Mouse (Mus musculus): Measurements from ENCODE around the gene 1700113H08Rik. TPM values are rescaled to one million over a fixed set of nuclear protein-coding genes. Genes with fewer than 3 reads are reported as not detected.
A peak's percentile ranks its signal among the peaks of the same experiment; 100 is the strongest.

1700113H08Rik gene
- polyA plus RNA-seq, 2 experiments = not detected

- Histone ChIP-seq H3K27ac (no peak overlapping the region), H3K4me1 (replicated peaks; ENCODE audit: control insufficient read depth in 2 of 2, insufficient read depth in 2 of 2, low read length in 1 of 2) (peaks cover 0 to 2% of the 10 kb centered on the region in 2 experiments; a peak in 1 of 4 replicates), H3K36me3 (replicated peaks; ENCODE audit: control insufficient read depth, insufficient read depth, low read depth) (no peaks in the 10 kb centered on the region), H3K4me3 (ENCODE audit: insufficient read depth in 1 of 2, low read depth in 2 of 2, low read length in 2 of 2) (no peak overlapping the region), H3K27me3 (ENCODE audit: control insufficient read depth, insufficient read depth, low read length) (no peaks in the 10 kb centered on the region), H3K4me2 (ENCODE audit: low read depth) (no peak overlapping the region), H3K9ac (replicated peaks) (no peak overlapping the region), H3K9me3 (ENCODE audit: control insufficient read depth, low read length) (no peaks in the 10 kb centered on the region)
- ATAC-seq (ENCODE audit: insufficient read depth) (peak; percentile 82), DNase-seq (ENCODE audit: low read depth in 3 of 3, low spot score in 3 of 3) (peak; percentile 12 to 24 (median 16))
- 28% methylated on average over 4 of the region's 4 CpGs for WGBS (ENCODE audit: insufficient replicate concordance)
- TF ChIP-seq CTCF (IDR thresholded peaks at IDR 0.05; ENCODE audit: low read depth) (no peak), EP300 (IDR thresholded peaks at IDR 0.05; ENCODE audit: low read depth) (no peak)
Measured at GRCm38 (mm10) chr10:87051714-87052113, 6.1 kb upstream of the 1700113H08Rik start.

- H3K4me2 ChIP-seq (ENCODE audit: low read depth) = peak overlapping the region; percentile 44
- H3K27ac ChIP-seq = no peak overlapping the region
- DNase-seq (ENCODE audit: low read depth in 3 of 3, low spot score in 3 of 3) = no peak
- no peak overlapping the region for H3K9ac ChIP-seq (replicated peaks)
- WGBS (ENCODE audit: insufficient replicate concordance) = 2% methylated on average over 31 of the region's 34 CpGs
- no peaks in the 10 kb centered on the region for H3K36me3 ChIP-seq (replicated peaks; ENCODE audit: control insufficient read depth, insufficient read depth, low read depth)
- H3K4me3 ChIP-seq (ENCODE audit: insufficient read depth in 1 of 2, low read depth in 2 of 2, low read length in 2 of 2) = peak overlapping the region; percentile 5 to 36; a peak in 3 of 4 replicates
- TF ChIP-seq CTCF (IDR thresholded peaks at IDR 0.05; ENCODE audit: low read depth) (no peak), EP300 (IDR thresholded peaks at IDR 0.05; ENCODE audit: low read depth) (no peak)
- H3K4me1 ChIP-seq (replicated peaks; ENCODE audit: control insufficient read depth in 2 of 2, insufficient read depth in 2 of 2, low read length in 1 of 2) = no peaks in the 10 kb centered on the region
- H3K27me3 ChIP-seq (ENCODE audit: control insufficient read depth, insufficient read depth, low read length) = no peaks in the 10 kb centered on the region
- peak; percentile 28; the same call in 1 of the 2 replicates for ATAC-seq (ENCODE audit: insufficient read depth)
- no peaks in the 10 kb centered on the region for H3K9me3 ChIP-seq (ENCODE audit: control insufficient read depth, low read length)
Measured at GRCm38 (mm10) chr10:87058251-87058925, 543 bp downstream of the 1700113H08Rik start.

- H3K4me3 ChIP-seq (ENCODE audit: insufficient read depth in 1 of 2, low read depth in 2 of 2, low read length in 2 of 2) = no peak overlapping the region
- H3K36me3 ChIP-seq (replicated peaks; ENCODE audit: control insufficient read depth, insufficient read depth, low read depth) = no peaks in the 10 kb centered on the region
- H3K9me3 ChIP-seq (ENCODE audit: control insufficient read depth, low read length) = no peaks in the 10 kb centered on the region
- no peak overlapping the region for H3K27ac ChIP-seq
- no peak overlapping the region for H3K4me2 ChIP-seq (ENCODE audit: low read depth)
- no peak for ATAC-seq (ENCODE audit: insufficient read depth)
- H3K9ac ChIP-seq (replicated peaks) = no peak overlapping the region
- H3K27me3 ChIP-seq (ENCODE audit: control insufficient read depth, insufficient read depth, low read length) = no peaks in the 10 kb centered on the region
- no peaks in the 10 kb centered on the region for H3K4me1 ChIP-seq (replicated peaks; ENCODE audit: control insufficient read depth in 2 of 2, insufficient read depth in 2 of 2, low read length in 1 of 2)
- DNase-seq (ENCODE audit: low read depth in 3 of 3, low spot score in 3 of 3) = no peak
- WGBS (ENCODE audit: insufficient replicate concordance) = 30% methylated on average over 9 of the region's 9 CpGs
- TF ChIP-seq EP300 (IDR thresholded peaks at IDR 0.05; ENCODE audit: low read depth) (no peak), CTCF (IDR thresholded peaks at IDR 0.05; ENCODE audit: low read depth) (no peak)
Measured at GRCm38 (mm10) chr10:87058926-87059325, 1.1 kb downstream of the 1700113H08Rik start.

GRCm38 (mm10) chr10:87059447-87059846 lies 1.6 kb downstream of the 1700113H08Rik start:
- no peaks in the 10 kb centered on the region for H3K9me3 ChIP-seq (ENCODE audit: control insufficient read depth, low read length)
- H3K27me3 ChIP-seq (ENCODE audit: control insufficient read depth, insufficient read depth, low read length) = no peaks in the 10 kb centered on the region
- 64% methylated on average over 6 of the region's 6 CpGs for WGBS (ENCODE audit: insufficient replicate concordance)
- H3K27ac ChIP-seq = no peak overlapping the region
- H3K36me3 ChIP-seq (replicated peaks; ENCODE audit: control insufficient read depth, insufficient read depth, low read depth) = no peaks in the 10 kb centered on the region
- H3K4me3 ChIP-seq (ENCODE audit: insufficient read depth in 1 of 2, low read depth in 2 of 2, low read length in 2 of 2) = no peak overlapping the region
- ATAC-seq (ENCODE audit: insufficient read depth) (no peak), DNase-seq (ENCODE audit: low read depth in 3 of 3, low spot score in 3 of 3) (no peak)
- H3K4me2 ChIP-seq (ENCODE audit: low read depth) = no peak overlapping the region
- TF ChIP-seq CTCF (IDR thresholded peaks at IDR 0.05; ENCODE audit: low read depth) = no peak
- TF ChIP-seq EP300 (IDR thresholded peaks at IDR 0.05; ENCODE audit: low read depth) = no peak
- H3K9ac ChIP-seq (replicated peaks) = no peak overlapping the region
- H3K4me1 ChIP-seq (replicated peaks; ENCODE audit: control insufficient read depth in 2 of 2, insufficient read depth in 2 of 2, low read length in 1 of 2) = no peaks in the 10 kb centered on the region

- TF ChIP-seq EP300 (IDR thresholded peaks at IDR 0.05; ENCODE audit: low read depth) (no peak), CTCF (IDR thresholded peaks at IDR 0.05; ENCODE audit: low read depth) (no peak)
- no peaks in the 10 kb centered on the region for H3K27me3 ChIP-seq (ENCODE audit: control insufficient read depth, insufficient read depth, low read length)
- no peaks in the 10 kb centered on the region for H3K36me3 ChIP-seq (replicated peaks; ENCODE audit: control insufficient read depth, insufficient read depth, low read depth)
- ATAC-seq (ENCODE audit: insufficient read depth) (no peak), DNase-seq (ENCODE audit: low read depth in 3 of 3, low spot score in 3 of 3) (no peak)
- no peak overlapping the region for H3K27ac ChIP-seq
- H3K9ac ChIP-seq (replicated peaks) = no peak overlapping the region
- H3K9me3 ChIP-seq (ENCODE audit: control insufficient read depth, low read length) = no peaks in the 10 kb centered on the region
- H3K4me2 ChIP-seq (ENCODE audit: low read depth) = no peak overlapping the region
- H3K4me1 ChIP-seq (replicated peaks; ENCODE audit: control insufficient read depth in 2 of 2, insufficient read depth in 2 of 2, low read length in 1 of 2) = no peaks in the 10 kb centered on the region
- 67% methylated on average over 6 of the region's 6 CpGs for WGBS (ENCODE audit: insufficient replicate concordance)
- H3K4me3 ChIP-seq (ENCODE audit: insufficient read depth in 1 of 2, low read depth in 2 of 2, low read length in 2 of 2) = no peak overlapping the region
Measured at GRCm38 (mm10) chr10:87084236-87084635, 26.4 kb downstream of the 1700113H08Rik start.

All from liver, embryonic 14.5 days (tissue).